Mouse (Mus musculus) MEL (cell line): Measurements from ENCODE around the gene Dhx29. TPM values are rescaled to one million over a fixed set of nuclear protein-coding genes. Genes with fewer than 3 reads are reported as not detected.
A peak's percentile ranks its signal among the peaks of the same experiment; 100 is the strongest.

ENCODE experiments used
- DNase-seq: peaks from one replicate; pipeline ENCODE4 v3.0.0; 2011; ENCODE audit warnings: low read depth, low spot score
- H3K27ac ChIP-seq: 2 replicates; pipeline ENCODE4 v1.5.1; 2012; ENCODE audit warnings: low read depth, mild to moderate bottlenecking, control low read depth, low read length, moderate library complexity; ENCODE audit not compliant: control insufficient read depth
- H3K27me3 ChIP-seq, 2 experiments: fragments of 150-350 bp in 1 of 2; sonication (generic) in 1 of 2; 2 replicates each; pipeline ENCODE4 v1.6.1; 2012; ENCODE audit warnings: low read length in 2 of 2, mild to moderate bottlenecking in 2 of 2, improper control_type of control experiment in 1 of 2, moderate library complexity in 1 of 2; ENCODE audit not compliant: insufficient read depth in 2 of 2, control insufficient read depth in 1 of 2
- H3K36me3 ChIP-seq, 2 experiments: 2 replicates each; pipeline ENCODE4 v1.6.1; 2012 to 2014; ENCODE audit warnings: low read length in 2 of 2, improper control_type of control experiment in 1 of 2, inconsistent platforms in 1 of 2, mild to moderate bottlenecking in 1 of 2; ENCODE audit not compliant: insufficient read depth in 2 of 2, control insufficient read depth in 1 of 2
- H3K4me1 ChIP-seq, 2 experiments: fragments of 150-350 bp in 1 of 2; sonication (generic) in 1 of 2; 2 replicates each; pipeline ENCODE4 v1.6.1; 2012; ENCODE audit warnings: low read length in 2 of 2, improper control_type of control experiment in 1 of 2, mild to moderate bottlenecking in 1 of 2; ENCODE audit not compliant: insufficient read depth in 2 of 2, control insufficient read depth in 1 of 2
- H3K4me3 ChIP-seq, 2 experiments: fragments of 150-350 bp in 1 of 2; sonication (generic) in 1 of 2; 2 replicates each; pipeline ENCODE4 v1.5.1; 2012; ENCODE audit warnings: low read depth in 2 of 2, low read length in 2 of 2, mild to moderate bottlenecking in 2 of 2, moderate library complexity in 2 of 2, control low read depth in 1 of 2, improper control_type of control experiment in 1 of 2; ENCODE audit not compliant: control insufficient read depth in 1 of 2, insufficient read depth in 1 of 2
- H3K79me2 ChIP-seq: 2 replicates; pipeline ENCODE4 v1.6.1; 2012; ENCODE audit warnings: mild to moderate bottlenecking, low read length, moderate library complexity; ENCODE audit not compliant: control insufficient read depth, poor library complexity, insufficient read depth
- H3K9ac ChIP-seq: 2 replicates; pipeline ENCODE4 v1.6.1; 2012; ENCODE audit warnings: low read depth, mild to moderate bottlenecking, control low read depth, low read length, moderate library complexity; ENCODE audit not compliant: control insufficient read depth, poor library complexity, severe bottlenecking
- H3K9me3 ChIP-seq: fragments of 150-350 bp; sonication (generic); replicated peaks from 2 replicates; pipeline ENCODE4 v1.6.1; 2012; ENCODE audit warnings: mild to moderate bottlenecking, low read length, improper control_type of control experiment, moderate library complexity; ENCODE audit not compliant: insufficient read depth
- BHLHE40 ChIP-seq: IDR thresholded peaks from 2 replicates; pipeline ENCODE4 v1.6.1; 2012; ENCODE audit warnings: low read depth, mild to moderate bottlenecking, inconsistent platforms, low read length, improper control_type of control experiment, borderline replicate concordance
- CHD1 ChIP-seq: IDR thresholded peaks from 2 replicates; pipeline ENCODE4 v1.6.1; 2012; ENCODE audit warnings: low read depth, mild to moderate bottlenecking, inconsistent platforms, low read length, improper control_type of control experiment
- CHD2 ChIP-seq: IDR thresholded peaks from 2 replicates; pipeline ENCODE4 v1.6.1; 2011; ENCODE audit warnings: low read length, improper control_type of control experiment
- CTCF ChIP-seq, 3 experiments: IDR thresholded peaks in 2 of 3; conservative IDR thresholded peaks in 1 of 3; 2 replicates each; pipeline ENCODE4 v1.5.1; 2011 to 2012; ENCODE audit warnings: low read length in 3 of 3, low read depth in 2 of 3, mild to moderate bottlenecking in 2 of 3, improper control_type of control experiment in 1 of 3, inconsistent platforms in 1 of 3, mixed read lengths in 1 of 3, moderate library complexity in 1 of 3; ENCODE audit not compliant: control insufficient read depth in 1 of 3, insufficient read depth in 1 of 3, poor library complexity in 1 of 3, severe bottlenecking in 1 of 3
- E2F4 ChIP-seq: IDR thresholded peaks from 2 replicates; pipeline ENCODE4 v1.6.1; 2011; ENCODE audit warnings: low read depth, low read length, improper control_type of control experiment, borderline replicate concordance
- ELF1 ChIP-seq: IDR thresholded peaks from 2 replicates; pipeline ENCODE4 v1.6.1; 2014; ENCODE audit warnings: low read depth, mild to moderate bottlenecking, inconsistent platforms, low read length, improper control_type of control experiment, moderate library complexity
- EP300 ChIP-seq, 2 experiments: IDR thresholded peaks; 2 replicates each; pipeline ENCODE4 v1.6.1; 2011; ENCODE audit warnings: improper control_type of control experiment in 2 of 2, low read length in 2 of 2, low read depth in 1 of 2, mild to moderate bottlenecking in 1 of 2
- ETS1 ChIP-seq: IDR thresholded peaks from 2 replicates; pipeline ENCODE4 v1.6.1; 2012; ENCODE audit warnings: low read depth, mild to moderate bottlenecking, inconsistent platforms, low read length, improper control_type of control experiment, moderate library complexity
- GABPA ChIP-seq: IDR thresholded peaks from 2 replicates; pipeline ENCODE4 v1.6.1; 2012; ENCODE audit warnings: low read depth, mild to moderate bottlenecking, inconsistent platforms, low read length, improper control_type of control experiment, moderate library complexity
- GATA1 ChIP-seq: IDR thresholded peaks from 2 replicates; pipeline ENCODE4 v1.6.1; 2011; ENCODE audit warnings: low read depth, low read length, improper control_type of control experiment
- HCFC1 ChIP-seq: IDR thresholded peaks from 2 replicates; pipeline ENCODE4 v1.6.1; 2012; ENCODE audit warnings: low read depth, mild to moderate bottlenecking, inconsistent platforms, low read length, improper control_type of control experiment, moderate library complexity
- JUND ChIP-seq: IDR thresholded peaks from 2 replicates; pipeline ENCODE4 v1.6.1; 2011; ENCODE audit warnings: low read depth, mild to moderate bottlenecking, improper control_type of control experiment, low read length
- KAT2A ChIP-seq: conservative IDR thresholded peaks from 2 replicates; pipeline ENCODE4 v1.6.1; 2012; ENCODE audit warnings: low read depth, low read length, improper control_type of control experiment, inconsistent platforms
- MAFK ChIP-seq: IDR thresholded peaks from 2 replicates; pipeline ENCODE4 v1.6.1; 2011; ENCODE audit warnings: low read depth, mild to moderate bottlenecking, low read length, improper control_type of control experiment, borderline replicate concordance
- MAX ChIP-seq: IDR thresholded peaks from 2 replicates; pipeline ENCODE4 v1.6.1; 2011; ENCODE audit warnings: low read length, improper control_type of control experiment
- MAZ ChIP-seq: IDR thresholded peaks from 2 replicates; pipeline ENCODE4 v1.6.1; 2012; ENCODE audit warnings: low read depth, mild to moderate bottlenecking, inconsistent platforms, low read length, improper control_type of control experiment
- MEF2A ChIP-seq: IDR thresholded peaks from 2 replicates; pipeline ENCODE4 v1.6.1; 2014; ENCODE audit warnings: low read depth, mild to moderate bottlenecking, inconsistent platforms, low read length, improper control_type of control experiment; ENCODE audit not compliant: poor library complexity, insufficient replicate concordance, severe bottlenecking; ENCODE audit errors: extremely low read depth
- MYB ChIP-seq: IDR thresholded peaks from 2 replicates; pipeline ENCODE4 v1.6.1; 2011; ENCODE audit warnings: mild to moderate bottlenecking, low read depth, low read length, improper control_type of control experiment
- MYC ChIP-seq: IDR thresholded peaks from 2 replicates; pipeline ENCODE4 v1.6.1; 2011; ENCODE audit warnings: low read depth, mild to moderate bottlenecking, low read length, improper control_type of control experiment, moderate library complexity
- NELFE ChIP-seq: IDR thresholded peaks from 2 replicates; pipeline ENCODE4 v1.6.1; 2011; ENCODE audit warnings: low read depth, low read length, improper control_type of control experiment
- NRF1 ChIP-seq: IDR thresholded peaks from 2 replicates; pipeline ENCODE4 v1.6.1; 2014; ENCODE audit warnings: low read depth, mild to moderate bottlenecking, inconsistent platforms, low read length, improper control_type of control experiment, moderate library complexity; ENCODE audit not compliant: poor library complexity, insufficient read depth, severe bottlenecking
- POLR2A ChIP-seq, 2 experiments: IDR thresholded peaks; 2 replicates each; pipeline ENCODE4 v1.6.1; 2011 to 2012; ENCODE audit warnings: low read length in 2 of 2, mild to moderate bottlenecking in 2 of 2, control low read depth in 1 of 2, improper control_type of control experiment in 1 of 2, low read depth in 1 of 2, moderate library complexity in 1 of 2; ENCODE audit not compliant: control insufficient read depth in 1 of 2, insufficient read depth in 1 of 2, poor library complexity in 1 of 2
- POLR2AphosphoS5 ChIP-seq: IDR thresholded peaks from 2 replicates; pipeline ENCODE4 v1.6.1; 2012; ENCODE audit warnings: low read depth, borderline replicate concordance, mild to moderate bottlenecking, inconsistent platforms, low read length, moderate library complexity, mixed read lengths
- RAD21 ChIP-seq: IDR thresholded peaks from 2 replicates; pipeline ENCODE4 v1.6.1; 2011; ENCODE audit warnings: mild to moderate bottlenecking, low read depth, low read length, improper control_type of control experiment
- SIN3A ChIP-seq: IDR thresholded peaks from 2 replicates; pipeline ENCODE4 v1.6.1; 2012; ENCODE audit warnings: low read length, improper control_type of control experiment, inconsistent platforms
- SMC3 ChIP-seq: IDR thresholded peaks from 2 replicates; pipeline ENCODE4 v1.6.1; 2011; ENCODE audit warnings: low read depth, low read length, improper control_type of control experiment
- TBP ChIP-seq: IDR thresholded peaks from 2 replicates; pipeline ENCODE4 v1.8.0; 2011; ENCODE audit warnings: low read depth, low read length, improper control_type of control experiment
- TCF12 ChIP-seq: IDR thresholded peaks from 2 replicates; pipeline ENCODE4 v1.6.1; 2014; ENCODE audit warnings: low read depth, mild to moderate bottlenecking, inconsistent platforms, low read length, improper control_type of control experiment, moderate library complexity
- UBTF ChIP-seq: IDR thresholded peaks from 2 replicates; pipeline ENCODE4 v1.6.1; 2012; ENCODE audit warnings: low read depth, mild to moderate bottlenecking, inconsistent platforms, low read length, improper control_type of control experiment, moderate library complexity, borderline replicate concordance; ENCODE audit not compliant: insufficient read depth
- USF1 ChIP-seq: IDR thresholded peaks from 2 replicates; pipeline ENCODE4 v1.6.1; 2014; ENCODE audit warnings: low read depth, mild to moderate bottlenecking, inconsistent platforms, low read length, improper control_type of control experiment, moderate library complexity
- USF2 ChIP-seq, 2 experiments: IDR thresholded peaks; 2 replicates each; pipeline ENCODE4 v1.6.1; 2011 to 2012; ENCODE audit warnings: improper control_type of control experiment in 2 of 2, low read length in 2 of 2, borderline replicate concordance in 1 of 2, inconsistent platforms in 1 of 2, low read depth in 1 of 2, mild to moderate bottlenecking in 1 of 2; ENCODE audit not compliant: insufficient read depth in 1 of 2
- ZC3H11A ChIP-seq: IDR thresholded peaks from 2 replicates; pipeline ENCODE4 v1.6.1; 2012; ENCODE audit warnings: low read depth, mild to moderate bottlenecking, inconsistent platforms, low read length, improper control_type of control experiment
- ZKSCAN1 ChIP-seq: IDR thresholded peaks from 2 replicates; pipeline ENCODE4 v1.6.1; 2012; ENCODE audit warnings: low read depth, mild to moderate bottlenecking, inconsistent platforms, low read length, improper control_type of control experiment, moderate library complexity
- ZMIZ1 ChIP-seq: IDR thresholded peaks from 2 replicates; pipeline ENCODE4 v1.6.1; 2012; ENCODE audit warnings: low read depth, mild to moderate bottlenecking, inconsistent platforms, low read length, improper control_type of control experiment, moderate library complexity
- ZNF384 ChIP-seq: IDR thresholded peaks from 2 replicates; pipeline ENCODE4 v1.6.1; 2012; ENCODE audit warnings: low read depth, mild to moderate bottlenecking, inconsistent platforms, low read length, improper control_type of control experiment
- polyA plus RNA-seq, 2 experiments: library from polyadenylated mRNA; stranded (reverse) in 1 of 2; unstranded in 1 of 2; fragments of >175 nt in 1 of 2; fragments of >200 nt in 1 of 2; gene quantifications; 2 replicates each; pipeline versions ENCODE4 v1.2.1 to v1.2.4; 2012; ENCODE audit warnings: low replicate concordance in 2 of 2, low read depth in 1 of 2; ENCODE audit not compliant: insufficient read length in 2 of 2, insufficient read depth in 1 of 2, missing spikeins in 1 of 2
- total RNA-seq: library from RNA; depleted of rRNA; stranded (reverse); fragments of 300-350 nt; gene quantifications from 2 replicates; pipeline ENCODE4 v1.2.3, GENCODE M21; 2012; rRNA removed

The Dhx29 gene
- total RNA-seq = 23.1 and 25.3 TPM in 2 replicates
- 10 to 100 TPM; 26.7 to 41.2 TPM for polyA plus RNA-seq

- H3K4me1 ChIP-seq = peaks cover 3 to 14% of the 10 kb centered on the region in 2 experiments; a peak in 3 of 4 replicates
- peaks cover 6 to 14% of the 10 kb centered on the region in 2 experiments for H3K36me3 ChIP-seq
- DNase-seq = peak; percentile 99
- no peaks in the 10 kb centered on the region for H3K27me3 ChIP-seq
- no peaks in the 10 kb centered on the region for H3K9me3 ChIP-seq
- peak within 1 kb of the TSS; percentile 77 to 98 for H3K4me3 ChIP-seq
- H3K79me2 ChIP-seq = peaks cover 52% of the 10 kb centered on the region
- H3K9ac ChIP-seq = peak within 1 kb of the TSS; percentile 98
- peak within 1 kb of the TSS; percentile 89 for H3K27ac ChIP-seq
- TF ChIP-seq BHLHE40 = no peak
- TF ChIP-seq GABPA = no peak
- peak; percentile 90; the same call in 1 of the 2 replicates for TF ChIP-seq MAZ
- TF ChIP-seq TBP = peak; percentile 63
- TF ChIP-seq USF2 (IDR thresholded peaks at IDR 0.05; ENCODE audit: borderline replicate concordance in 1 of 2, insufficient read depth in 1 of 2, low read depth in 1 of 2, low read length in 2 of 2) = no peak
- peak; percentile 97 for TF ChIP-seq HCFC1
- TF ChIP-seq KAT2A = peak; percentile 88
- no peak for TF ChIP-seq GATA1
- peak; percentile 74; the same call in 1 of the 2 replicates for TF ChIP-seq MAX
- TF ChIP-seq JUND = no peak
- no peak for TF ChIP-seq NRF1
- no peak; the same call in 1 of the 2 replicates for TF ChIP-seq CHD2
- TF ChIP-seq UBTF = 0 out of 2 replicates have a peak, but pooled peaks have one; percentile 73
- TF ChIP-seq POLR2A (IDR thresholded peaks at IDR 0.05; ENCODE audit: control insufficient read depth in 1 of 2, insufficient read depth in 1 of 2, low read depth in 1 of 2, low read length in 2 of 2, poor library complexity in 1 of 2) = peak; percentile 52 to 92; a peak in 3 of 4 replicates
- no peak for TF ChIP-seq EP300 (IDR thresholded peaks at IDR 0.05; ENCODE audit: low read depth in 1 of 2, low read length in 2 of 2)
- no peak; the same call in none of the 2 replicates for TF ChIP-seq ZMIZ1
- TF ChIP-seq MEF2A = no peak
- TF ChIP-seq MYC = peak; percentile 78; the same call in 1 of the 2 replicates
- TF ChIP-seq NELFE = peak; percentile 77
- TF ChIP-seq SIN3A = peak; percentile 88
- TF ChIP-seq ETS1 = peak; percentile 61; the same call in 1 of the 2 replicates
- TF ChIP-seq MYB = no peak
- no peak for TF ChIP-seq E2F4
- no peak for TF ChIP-seq RAD21
- no peak for TF ChIP-seq CHD1
- TF ChIP-seq POLR2AphosphoS5 = no peak
- peak; percentile 70; the same call in 1 of the 2 replicates for TF ChIP-seq ELF1
- TF ChIP-seq SMC3 = no peak
- TF ChIP-seq ZKSCAN1 = no peak
- TF ChIP-seq MAFK = no peak
- TF ChIP-seq CTCF (IDR thresholded peaks at IDR 0.05 in 2 of 3, conservative IDR thresholded peaks at IDR 0.05 in 1 of 3; ENCODE audit: control insufficient read depth in 1 of 3, insufficient read depth in 1 of 3, low read depth in 2 of 3, low read length in 3 of 3, poor library complexity in 1 of 3, severe bottlenecking in 1 of 3) = no peak
- TF ChIP-seq ZC3H11A = no peak
- peak; percentile 30 for TF ChIP-seq TCF12
- TF ChIP-seq USF1 = peak; percentile 88
- TF ChIP-seq ZNF384 = no peak
These were observed at the start of gene Dhx29, which contains the start of gene Mtrex for GRCm38 (mm10) chr13:112927287-112928001. Gene Dhx29, plus strand, starts transcription at chr13:112927454. Gene Mtrex, minus strand, starts transcription at chr13:112927398.
